Mouse (Mus musculus) olfactory bulb, adult 2 months (tissue): ENCODE data around the gene Foxp1.

ENCODE experiments used
- CTCF ChIP-seq: fragments of 200-500 bp; IDR thresholded peaks from 2 replicates; pipeline ENCODE4 v1.5.1; 2012; ENCODE audit warnings: low read depth, mild to moderate bottlenecking, low read length, moderate library complexity; ENCODE audit not compliant: insufficient read depth
- POLR2A ChIP-seq: fragments of 200-500 bp; IDR thresholded peaks from 2 replicates; pipeline ENCODE4 v1.6.1; 2012; ENCODE audit warnings: mild to moderate bottlenecking, low read depth, low read length, moderate library complexity; ENCODE audit not compliant: insufficient read depth

- TF ChIP-seq POLR2A, result no peak
- no peak for TF ChIP-seq CTCF
Observed at GRCm38 (mm10) chr6:99431941-99432340, 90.6 kb downstream of the Foxp1 start.
